Mouse (Mus musculus) limb, embryonic 14.5 days (tissue): ENCODE data around the gene Gm7029. TPM values are rescaled to one million over a fixed set of nuclear protein-coding genes. Genes with fewer than 3 reads are reported as not detected.
A peak's percentile ranks its signal among the peaks of the same experiment; 100 is the strongest.

Source experiments
- ATAC-seq: fragments of 200-750 bp; cut with Nextera tagmentation; 2 replicates; pipeline ENCODE4 v1.8.0; 2017; ENCODE audit warnings: low read depth, moderate number of reproducible peaks, moderate TSS enrichment; ENCODE audit not compliant: low FRiP score
- DNase-seq: peaks from one replicate; pipeline ENCODE4 v3.0.0-alpha.2; 2015; ENCODE audit warnings: low spot score
- H3K27ac ChIP-seq: fragments of 300-500 bp; sonication (generic); replicated peaks from 2 replicates; pipeline ENCODE4 v1.5.1; 2014; ENCODE audit warnings: low read depth, mild to moderate bottlenecking, low read length, moderate library complexity, mixed read lengths
- H3K27me3 ChIP-seq: fragments of 300-500 bp; sonication (generic); 2 replicates; pipeline ENCODE4 v1.6.1; 2014; ENCODE audit warnings: low read length, mixed read lengths; ENCODE audit not compliant: control insufficient read depth, insufficient read depth
- H3K36me3 ChIP-seq: fragments of 300-500 bp; sonication (generic); 2 replicates; pipeline ENCODE4 v1.6.1; 2014; ENCODE audit warnings: mild to moderate bottlenecking, low read length, moderate library complexity, mixed read lengths; ENCODE audit not compliant: control insufficient read depth, insufficient read depth
- H3K4me1 ChIP-seq: fragments of 300-500 bp; sonication (generic); 2 replicates; pipeline ENCODE4 v1.6.1; 2014; ENCODE audit warnings: antibody characterized with exemption, low read length, mixed read lengths; ENCODE audit not compliant: control insufficient read depth, insufficient read depth
- H3K4me2 ChIP-seq: fragments of 300-500 bp; sonication (generic); replicated peaks from 2 replicates; pipeline ENCODE4 v1.6.1; 2014; ENCODE audit warnings: low read depth, mild to moderate bottlenecking, low read length, moderate library complexity; ENCODE audit not compliant: severe bottlenecking
- H3K4me3 ChIP-seq: fragments of 300-500 bp; sonication (generic); replicated peaks from 2 replicates; pipeline ENCODE4 v1.5.1; 2014; ENCODE audit warnings: low read length
- H3K9ac ChIP-seq: fragments of 300-500 bp; sonication (generic); 2 replicates; pipeline ENCODE4 v1.6.1; 2014; ENCODE audit warnings: mild to moderate bottlenecking, low read depth, low read length, moderate library complexity; ENCODE audit not compliant: severe bottlenecking
- H3K9me3 ChIP-seq: fragments of 300-500 bp; sonication (generic); 2 replicates; pipeline ENCODE4 v1.6.1; 2016; ENCODE audit warnings: low read length; ENCODE audit not compliant: control insufficient read depth
- POLR2A ChIP-seq: fragments of 200-500 bp; IDR thresholded peaks from 2 replicates; pipeline ENCODE4 v1.8.0; 2012; ENCODE audit warnings: inconsistent platforms, mild to moderate bottlenecking, moderate library complexity, borderline replicate concordance; ENCODE audit not compliant: insufficient read depth, insufficient read length; ENCODE audit errors: extremely low read depth
- WGBS: fragments of 180-500 bp; shearing (Covaris S2); extraction: QIAGEN DNeasy Blood & Tissue Kit; methylation state at CpG from one replicate; pipeline ENCODE4 v1.1.7; 2014; 5-methylcytosine and 5-hydroxymethylcytosine counted together
- polyA plus RNA-seq, 2 experiments: library from polyadenylated mRNA; depleted of rRNA in 1 of 2; stranded (reverse) in 1 of 2; unstranded in 1 of 2; fragments of >200 nt; fragmentation: Nextera tagmentation in 1 of 2; extraction: Ambion mirVana in 1 of 2; gene quantifications; 2 replicates each; pipeline versions ENCODE4 v1.2.1 to v1.2.3; 2012 to 2014

The Gm7029 gene
- polyA plus RNA-seq, 2 experiments = not detected

- Histone ChIP-seq H3K27me3 (no peaks in the 10 kb centered on the region), H3K4me1 (peaks cover 8% of the 10 kb centered on the region), H3K9ac (peak overlapping the region; percentile 79), H3K4me3 (peak overlapping the region; percentile 88), H3K27ac (peak overlapping the region; percentile 72), H3K36me3 (peaks cover 25% of the 10 kb centered on the region), H3K4me2 (peak overlapping the region; percentile 96), H3K9me3 (no peaks in the 10 kb centered on the region)
- WGBS = under 1% methylated on average over 41 of the region's 44 CpGs
- no peak for DNase-seq
- TF ChIP-seq POLR2A = no peak
- ATAC-seq = peak; percentile 41
Measured at GRCm38 (mm10) chr17:33908331-33909076, 34.9 kb downstream of the Gm7029 start.

- Histone ChIP-seq H3K4me1 (peaks cover 8% of the 10 kb centered on the region), H3K9me3 (no peaks in the 10 kb centered on the region), H3K27me3 (no peaks in the 10 kb centered on the region), H3K9ac (peak within 1 kb of the TSS; percentile 79), H3K4me2 (peak within 1 kb of the TSS; percentile 96), H3K4me3 (peak within 1 kb of the TSS; percentile 88), H3K27ac (peak within 1 kb of the TSS; percentile 76), H3K36me3 (peaks cover 33% of the 10 kb centered on the region)
- ATAC-seq (peak; percentile 96), DNase-seq (peak; percentile 98)
- 1% methylated on average over 67 of the region's 68 CpGs for WGBS
- TF ChIP-seq POLR2A = peak; percentile 65; the same call in 1 of the 2 replicates
Measured at GRCm38 (mm10) chr17:33909077-33909868, 35.6 kb downstream of the Gm7029 start, which contains the start of gene Daxx. Gene Daxx, plus strand, starts transcription at chr17:33909414.

GRCm38 (mm10) chr17:33909869-33910250 is 36.2 kb downstream of the Gm7029 start:
- peak overlapping the region; percentile 88 for H3K4me3 ChIP-seq
- H3K4me1 ChIP-seq = peaks cover 9% of the 10 kb centered on the region
- 2% methylated on average over 14 of the region's 14 CpGs for WGBS
- H3K27me3 ChIP-seq = no peaks in the 10 kb centered on the region
- TF ChIP-seq POLR2A = no peak
- H3K36me3 ChIP-seq = peaks cover 39% of the 10 kb centered on the region
- ATAC-seq = no peak; the same call in 1 of the 2 replicates
- peak overlapping the region; percentile 76 for H3K27ac ChIP-seq
- peak overlapping the region; percentile 79 for H3K9ac ChIP-seq
- H3K9me3 ChIP-seq = no peaks in the 10 kb centered on the region
- peak overlapping the region; percentile 96 for H3K4me2 ChIP-seq
- DNase-seq = no peak

GRCm38 (mm10) chr17:33910346-33911051 is 36.9 kb downstream of the Gm7029 start:
- TF ChIP-seq POLR2A = no peak
- peaks cover 43% of the 10 kb centered on the region for H3K36me3 ChIP-seq
- ATAC-seq (no peak), DNase-seq (no peak)
- peak overlapping the region; percentile 88 for H3K4me3 ChIP-seq
- peak overlapping the region; percentile 76; the same call in 1 of the 2 replicates for H3K27ac ChIP-seq
- WGBS = 43% methylated on average over 11 of the region's 11 CpGs
- peak overlapping the region; percentile 79 for H3K9ac ChIP-seq
- peak overlapping the region; percentile 96 for H3K4me2 ChIP-seq
- no peaks in the 10 kb centered on the region for H3K27me3 ChIP-seq
- peaks cover 15% of the 10 kb centered on the region for H3K4me1 ChIP-seq
- no peaks in the 10 kb centered on the region for H3K9me3 ChIP-seq
